Mouse (Mus musculus): ENCODE results near the gene Asic2. TPM values are rescaled to one million over a fixed set of nuclear protein-coding genes. Genes with fewer than 3 reads are reported as not detected.

The Asic2 gene
- total RNA-seq, 2 experiments from 2014 or later: 61.5 to 63.3 TPM

- DNase-seq (ENCODE audit: low spot score in 2 of 2): no peak
Observed at GRCm38 (mm10) chr11:81750016-81750415, 218.2 kb downstream of the Asic2 start.

GRCm38 (mm10) chr11:81738995-81739394 is 229.3 kb downstream of the Asic2 start:
- DNase-seq (ENCODE audit: low spot score in 2 of 2): no peak

GRCm38 (mm10) chr11:81737777-81738176 is 230.5 kb downstream of the Asic2 start:
- DNase-seq (ENCODE audit: low spot score in 2 of 2): no peak

- no peak for DNase-seq (ENCODE audit: low spot score in 2 of 2)
Observed at GRCm38 (mm10) chr11:81722071-81722470, 246.2 kb downstream of the Asic2 start.

- DNase-seq (ENCODE audit: low spot score in 2 of 2): no peak
Observed at GRCm38 (mm10) chr11:81714801-81715200, 253.5 kb downstream of the Asic2 start.

- no peak for DNase-seq (ENCODE audit: low spot score in 2 of 2)
Observed at GRCm38 (mm10) chr11:81706996-81707395, 261.3 kb downstream of the Asic2 start.

GRCm38 (mm10) chr11:81698008-81698407 is 270.2 kb downstream of the Asic2 start:
- no peak for DNase-seq (ENCODE audit: low spot score in 2 of 2)

- DNase-seq (ENCODE audit: low spot score in 2 of 2): no peak
Observed at GRCm38 (mm10) chr11:81695501-81695900, 272.8 kb downstream of the Asic2 start.

- DNase-seq (ENCODE audit: low spot score in 2 of 2): no peak
Observed at GRCm38 (mm10) chr11:81680511-81680910, 287.7 kb downstream of the Asic2 start.

GRCm38 (mm10) chr11:81671724-81672123 is 296.5 kb downstream of the Asic2 start:
- DNase-seq (ENCODE audit: low spot score in 2 of 2): no peak

GRCm38 (mm10) chr11:81670436-81670835 is 297.8 kb downstream of the Asic2 start:
- DNase-seq (ENCODE audit: low spot score in 2 of 2): no peak

- no peak for DNase-seq (ENCODE audit: low spot score in 2 of 2)
Observed at GRCm38 (mm10) chr11:81658850-81659249, 309.4 kb downstream of the Asic2 start.

- no peak for DNase-seq (ENCODE audit: low spot score in 2 of 2)
Observed at GRCm38 (mm10) chr11:81657121-81657520, 311.1 kb downstream of the Asic2 start.

- DNase-seq (ENCODE audit: low spot score in 2 of 2): no peak
Observed at GRCm38 (mm10) chr11:81647828-81648227, 320.4 kb downstream of the Asic2 start.

GRCm38 (mm10) chr11:81645549-81645948 is 322.7 kb downstream of the Asic2 start:
- DNase-seq (ENCODE audit: low spot score in 2 of 2): no peak

- DNase-seq (ENCODE audit: low spot score in 2 of 2): no peak
Observed at GRCm38 (mm10) chr11:81636356-81636755, 331.9 kb downstream of the Asic2 start.

- peak; percentile 64 to 73 for DNase-seq (ENCODE audit: low spot score in 2 of 2)
Observed at GRCm38 (mm10) chr11:81634360-81635350, 333.6 kb downstream of the Asic2 start.

GRCm38 (mm10) chr11:81625199-81625598 is 343.1 kb downstream of the Asic2 start:
- DNase-seq (ENCODE audit: low spot score in 2 of 2): no peak

- no peak for DNase-seq (ENCODE audit: low spot score in 2 of 2)
Observed at GRCm38 (mm10) chr11:81620516-81620915, 347.7 kb downstream of the Asic2 start.

- no peak for DNase-seq (ENCODE audit: low spot score in 2 of 2)
Observed at GRCm38 (mm10) chr11:81616437-81616836, 351.8 kb downstream of the Asic2 start.

GRCm38 (mm10) chr11:81613869-81614620 is 354.2 kb downstream of the Asic2 start:
- no peak for DNase-seq (ENCODE audit: low spot score in 2 of 2)

Measured in layer of hippocampus, postnatal 10 days (tissue).